Mouse (Mus musculus) heart, adult 2 months (tissue): ENCODE measurements around the gene Anapc16.

Experiments used
- CTCF ChIP-seq: fragments of 200-600 bp; IDR thresholded peaks from 2 replicates; pipeline ENCODE4 v1.8.1; 2022; ENCODE audit warnings: antibody characterized with exemption, mild to moderate bottlenecking, moderate library complexity
- EP300 ChIP-seq: fragments of 200-500 bp; IDR thresholded peaks from 2 replicates; pipeline ENCODE4 v1.6.1; 2011; ENCODE audit warnings: low read depth, low read length, control low read depth; ENCODE audit not compliant: insufficient read depth
- POLR2A ChIP-seq: fragments of 200-500 bp; IDR thresholded peaks from 2 replicates; pipeline ENCODE4 v1.6.1; 2011; ENCODE audit warnings: mild to moderate bottlenecking, low read depth, low read length, control low read depth; ENCODE audit not compliant: insufficient read depth

DNA sequence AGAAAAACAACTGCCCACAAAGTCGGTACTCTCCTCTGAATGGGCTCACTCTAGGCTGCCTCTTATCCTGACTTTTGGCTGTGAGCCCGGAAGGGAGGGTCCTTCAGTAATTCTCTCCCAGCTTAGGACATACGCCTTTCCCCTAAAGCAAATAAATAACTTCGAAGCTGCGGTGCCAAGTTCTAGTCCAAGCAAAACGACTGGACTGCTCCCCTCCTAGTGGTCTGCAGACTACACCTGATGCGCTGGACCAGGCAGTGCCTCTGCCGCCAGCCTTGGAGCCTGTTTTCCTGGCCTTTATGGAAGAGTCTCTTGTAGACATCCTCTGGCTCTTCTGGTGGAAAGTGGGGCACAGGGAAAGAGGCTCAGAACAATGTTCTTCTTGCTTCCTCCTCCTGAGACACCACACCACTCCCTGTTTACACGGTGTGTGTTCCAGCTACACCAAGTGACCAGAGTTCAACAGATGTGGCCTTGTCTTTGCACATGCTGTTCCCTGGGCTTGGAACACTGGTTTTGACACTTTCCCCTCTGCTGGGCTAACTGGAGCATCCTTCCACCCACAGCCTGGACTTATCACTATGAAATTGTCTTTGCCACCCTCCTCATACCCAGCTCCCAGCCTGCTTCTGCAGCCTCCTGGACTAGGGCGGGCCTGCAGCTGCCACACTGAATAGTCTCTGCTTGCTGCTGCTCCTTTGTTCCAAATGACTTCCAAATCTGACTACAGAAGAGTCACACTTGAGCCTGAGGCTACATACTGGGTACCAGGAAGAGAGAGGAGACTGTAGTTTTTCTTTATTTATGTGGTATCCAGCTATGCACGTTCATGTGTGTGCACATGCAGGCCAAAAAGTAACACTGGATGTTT, 23.8 kb downstream of the Anapc16 start:
- TF ChIP-seq EP300, result peak; percentile 100
- no peak for TF ChIP-seq CTCF
- TF ChIP-seq POLR2A, result peak; percentile 43; the same call in 1 of the 2 replicates
